Mouse (Mus musculus) liver, embryonic 16.5 days (tissue): ENCODE measurements around the gene Npb. TPM values are rescaled to one million over a fixed set of nuclear protein-coding genes. Genes with fewer than 3 reads are reported as not detected.
A peak's percentile ranks its signal among the peaks of the same experiment; 100 is the strongest.

Source experiments
- ATAC-seq: fragments of 200-750 bp; cut with Nextera tagmentation; 2 replicates; pipeline ENCODE4 v1.8.0; 2017; ENCODE audit warnings: low read depth, mild to moderate bottlenecking, moderate number of reproducible peaks, moderate library complexity
- H3K27ac ChIP-seq: fragments of 300-500 bp; sonication (generic); 2 replicates; pipeline ENCODE4 v1.5.1; 2014; ENCODE audit warnings: mild to moderate bottlenecking, low read length
- H3K27me3 ChIP-seq: fragments of 300-500 bp; sonication (generic); 2 replicates; pipeline ENCODE4 v1.6.1; 2014; ENCODE audit warnings: low read depth, low read length, mixed read lengths; ENCODE audit not compliant: control insufficient read depth, insufficient read depth
- H3K36me3 ChIP-seq: fragments of 300-500 bp; sonication (generic); 2 replicates; pipeline ENCODE4 v1.6.1; 2014; ENCODE audit warnings: mild to moderate bottlenecking; ENCODE audit not compliant: control insufficient read depth, insufficient read depth
- H3K4me1 ChIP-seq: fragments of 300-500 bp; sonication (generic); 2 replicates; pipeline ENCODE4 v1.6.1; 2014; ENCODE audit warnings: low read depth, low read length, mixed read lengths; ENCODE audit not compliant: control insufficient read depth
- H3K4me2 ChIP-seq: fragments of 300-500 bp; sonication (generic); 2 replicates; pipeline ENCODE4 v1.6.1; 2014; ENCODE audit warnings: low read depth, low read length, mixed read lengths
- H3K4me3 ChIP-seq: fragments of 300-500 bp; sonication (generic); 2 replicates; pipeline ENCODE4 v1.5.1; 2014; ENCODE audit warnings: low read depth, mild to moderate bottlenecking, low read length
- H3K9ac ChIP-seq: fragments of 300-500 bp; sonication (generic); 2 replicates; pipeline ENCODE4 v1.6.1; 2014; ENCODE audit warnings: low read depth, low read length
- H3K9me3 ChIP-seq: fragments of 300-500 bp; sonication (generic); replicated peaks from 2 replicates; pipeline ENCODE4 v1.6.1; 2016; ENCODE audit warnings: low read length; ENCODE audit not compliant: control insufficient read depth
- WGBS: fragments of 180-500 bp; shearing (Covaris S2); extraction: QIAGEN DNeasy Blood & Tissue Kit; methylation state at CpG from one replicate; pipeline ENCODE4 v1.1.7; 2014; ENCODE audit not compliant: insufficient replicate concordance; 5-methylcytosine and 5-hydroxymethylcytosine counted together
- polyA plus RNA-seq: library from polyadenylated mRNA; unstranded; fragments of >200 nt; fragmentation: Nextera tagmentation; extraction: Ambion mirVana; gene quantifications from 2 replicates; pipeline ENCODE4 v1.2.1, GENCODE M21; 2015

Gene Npb
- polyA plus RNA-seq, 1 experiment from 2014 or later = 16.4 TPM

DNA sequence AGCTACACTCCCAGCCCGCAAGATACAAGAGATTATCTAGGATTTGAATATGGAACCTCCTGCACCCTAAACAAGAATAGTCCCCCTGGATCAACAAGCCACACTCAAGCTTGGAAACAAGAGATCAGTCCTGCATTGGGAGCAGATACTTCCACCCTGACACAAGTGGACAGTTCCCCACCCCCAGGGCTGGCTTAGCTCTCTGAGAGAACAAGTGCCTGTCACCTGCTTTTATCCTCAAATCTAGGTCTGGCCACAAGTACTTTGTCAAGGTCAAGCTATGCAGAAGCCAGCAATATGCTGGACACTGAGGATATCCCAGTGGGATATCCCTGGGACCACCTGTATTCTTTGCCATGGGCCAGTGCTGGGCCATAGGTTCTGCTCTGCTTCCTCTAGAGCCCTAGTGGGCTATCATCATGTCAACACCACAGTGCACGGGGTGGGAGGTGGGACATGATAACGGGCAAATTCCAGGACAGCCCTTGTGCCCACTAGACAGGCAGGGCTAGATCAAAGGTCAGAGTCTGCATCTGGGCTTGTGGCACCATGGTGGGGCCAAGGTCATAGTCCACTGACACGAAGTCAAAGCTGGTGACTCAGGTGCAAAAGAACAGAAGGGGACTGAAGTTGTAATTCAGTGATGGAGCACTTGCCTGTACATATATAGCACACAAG is 8.5 kb downstream of the Npb start:
- Histone ChIP-seq H3K4me2 (peak overlapping the region; percentile 90), H3K27me3 (no peaks in the 10 kb centered on the region), H3K4me3 (peak overlapping the region; percentile 88), H3K27ac (peak overlapping the region; percentile 86), H3K36me3 (peaks cover 48% of the 10 kb centered on the region), H3K4me1 (peaks cover 32% of the 10 kb centered on the region), H3K9ac (peak overlapping the region; percentile 78), H3K9me3 (no peaks in the 10 kb centered on the region)
- peak; percentile 15 for ATAC-seq
- 32% methylated on average over 4 of the region's 4 CpGs for WGBS

DNA sequence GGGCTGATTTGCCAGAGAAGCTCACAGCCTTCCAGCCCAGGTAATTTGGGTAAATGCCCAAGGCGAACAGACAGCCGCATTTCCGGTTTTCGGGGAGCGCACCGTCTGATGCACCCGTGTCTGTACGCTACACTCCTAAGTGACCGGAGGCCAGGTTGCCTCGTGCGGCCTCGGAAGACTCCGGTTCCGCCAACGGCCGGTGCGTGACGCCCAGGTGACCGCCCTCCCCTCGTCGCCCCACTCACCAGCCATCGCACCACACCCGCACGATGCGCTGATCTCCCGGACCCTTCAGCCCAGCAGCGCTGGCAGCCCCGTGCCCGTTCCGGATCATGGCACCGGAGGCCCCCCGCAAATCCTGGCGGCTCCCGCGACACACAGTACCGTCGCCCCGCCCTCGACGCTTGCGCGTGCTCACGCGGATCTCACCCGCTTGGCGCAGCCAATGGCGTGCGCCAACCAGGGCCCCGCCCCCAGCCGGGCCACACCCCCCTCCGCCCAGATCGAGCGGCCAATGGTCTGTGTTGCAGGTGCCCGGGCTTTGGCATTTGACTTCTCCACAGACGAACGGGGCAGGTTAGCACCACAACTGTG is 9.3 kb downstream of the Npb start, which contains the start of gene Pcyt2:
Pcyt2 (minus strand) TSS at position 418 of the 594 bp plus-strand sequence.
- Histone ChIP-seq H3K9me3 (no peaks in the 10 kb centered on the region), H3K9ac (peak within 1 kb of the TSS; percentile 78), H3K4me1 (peaks cover 32% of the 10 kb centered on the region), H3K27ac (peak within 1 kb of the TSS; percentile 86), H3K4me3 (peak within 1 kb of the TSS; percentile 88), H3K4me2 (peak within 1 kb of the TSS; percentile 90), H3K36me3 (peaks cover 48% of the 10 kb centered on the region), H3K27me3 (no peaks in the 10 kb centered on the region)
- WGBS = under 1% methylated on average over 56 of the region's 56 CpGs
- peak; percentile 97 for ATAC-seq

DNA sequence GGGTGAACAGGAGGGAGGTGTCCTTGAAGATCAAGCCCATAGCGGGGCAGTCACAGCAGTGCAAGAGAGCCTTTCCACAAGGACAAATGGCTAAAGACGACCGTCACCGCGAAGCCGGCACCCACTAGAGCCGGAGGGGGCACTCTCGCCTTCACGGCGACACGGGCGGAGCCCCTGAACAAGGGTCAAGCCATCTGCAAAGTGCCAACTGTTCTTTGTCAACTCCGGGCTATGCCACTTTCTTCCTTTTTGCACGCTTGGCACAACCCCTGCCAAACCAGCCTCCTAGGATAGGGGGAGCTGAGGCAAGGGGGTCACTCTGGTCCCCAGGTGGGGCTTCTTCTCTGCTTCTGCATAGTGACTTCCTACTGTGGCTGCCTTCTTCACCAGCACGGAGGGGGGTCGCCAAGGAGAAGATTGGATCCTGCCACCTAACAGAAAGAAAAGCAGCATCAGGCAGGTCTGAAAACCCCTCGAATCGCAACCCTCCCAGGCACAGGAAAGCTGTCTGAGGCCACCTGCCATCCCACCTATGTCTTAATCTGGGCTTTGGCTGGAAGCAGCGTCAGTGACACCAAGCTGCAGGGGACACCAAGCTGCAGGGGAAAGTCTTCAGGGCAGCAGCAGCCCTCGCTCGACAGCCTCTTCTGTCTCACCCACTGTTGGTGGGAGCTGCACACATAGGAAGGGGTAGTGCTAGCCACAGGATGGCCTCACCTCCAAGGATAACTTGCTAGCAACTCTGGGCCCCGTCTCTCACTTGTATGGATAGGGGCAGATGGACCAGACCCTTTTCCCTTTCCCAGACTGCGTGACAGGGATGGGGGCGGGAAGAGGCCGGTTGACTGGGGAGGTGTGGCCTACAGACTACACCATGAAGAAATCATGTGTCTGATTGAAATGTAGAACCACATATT is 10.6 kb downstream of the Npb start:
- Histone ChIP-seq H3K27me3 (no peaks in the 10 kb centered on the region), H3K4me1 (peaks cover 38% of the 10 kb centered on the region), H3K36me3 (peaks cover 47% of the 10 kb centered on the region), H3K4me3 (no peak overlapping the region), H3K9ac (no peak overlapping the region; the same call in 1 of the 2 replicates), H3K27ac (peak overlapping the region; percentile 82), H3K4me2 (no peak overlapping the region), H3K9me3 (no peaks in the 10 kb centered on the region)
- WGBS = 88% methylated on average over 25 of the region's 25 CpGs
- no peak for ATAC-seq

DNA sequence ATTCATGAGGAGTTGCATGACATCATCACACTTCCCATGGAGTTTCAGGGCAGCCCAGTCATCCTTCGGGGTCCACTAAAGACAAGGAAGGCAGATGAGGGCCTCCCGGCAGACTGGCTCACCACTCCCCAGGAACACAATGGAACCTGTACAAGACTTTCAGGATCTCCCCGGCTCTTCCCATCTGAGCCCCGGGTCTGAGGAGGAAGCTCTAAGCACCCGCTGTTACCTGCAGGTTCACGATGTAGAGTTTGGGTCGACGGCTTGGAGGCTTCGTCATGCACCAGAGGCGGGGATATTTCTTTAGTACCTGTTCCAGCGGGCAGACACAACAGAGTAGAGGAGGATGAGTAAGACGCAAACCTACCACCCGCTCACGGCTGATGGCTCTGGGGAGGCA is 11.9 kb downstream of the Npb start:
- H3K4me3 ChIP-seq = no peak overlapping the region
- peaks cover 44% of the 10 kb centered on the region for H3K4me1 ChIP-seq
- H3K27me3 ChIP-seq = no peaks in the 10 kb centered on the region
- H3K27ac ChIP-seq = no peak overlapping the region
- H3K36me3 ChIP-seq = peaks cover 47% of the 10 kb centered on the region
- H3K9ac ChIP-seq = no peak overlapping the region
- ATAC-seq = no peak
- no peaks in the 10 kb centered on the region for H3K9me3 ChIP-seq
- 88% methylated on average over 14 of the region's 14 CpGs for WGBS
- H3K4me2 ChIP-seq = no peak overlapping the region

DNA sequence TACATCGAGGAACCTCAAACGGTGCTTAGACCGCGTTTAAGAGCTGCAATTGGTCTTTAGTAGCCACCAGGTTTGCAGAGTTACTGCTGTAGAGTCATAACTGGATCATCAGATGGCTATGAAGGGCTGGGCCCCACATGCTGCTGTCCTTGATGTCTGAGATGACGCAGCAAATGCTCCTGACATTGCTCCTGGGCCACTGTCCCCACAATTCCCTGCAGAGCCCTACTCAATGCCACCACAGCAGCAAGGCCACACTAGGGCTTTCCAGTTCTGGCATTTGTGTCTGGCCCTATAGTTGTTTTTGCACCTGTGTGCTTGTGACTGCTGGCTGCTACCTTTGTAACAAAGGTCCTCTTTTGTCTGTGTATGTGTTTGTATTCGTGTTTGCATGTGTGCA is 14.5 kb downstream of the Npb start:
- H3K4me1 ChIP-seq = peaks cover 48% of the 10 kb centered on the region
- 87% methylated on average over 6 of the region's 6 CpGs for WGBS
- H3K9me3 ChIP-seq = no peaks in the 10 kb centered on the region
- no peak overlapping the region for H3K4me3 ChIP-seq
- ATAC-seq = no peak
- no peak overlapping the region for H3K9ac ChIP-seq
- H3K4me2 ChIP-seq = no peak overlapping the region
- H3K36me3 ChIP-seq = peaks cover 49% of the 10 kb centered on the region
- H3K27me3 ChIP-seq = no peaks in the 10 kb centered on the region
- H3K27ac ChIP-seq = no peak overlapping the region

DNA sequence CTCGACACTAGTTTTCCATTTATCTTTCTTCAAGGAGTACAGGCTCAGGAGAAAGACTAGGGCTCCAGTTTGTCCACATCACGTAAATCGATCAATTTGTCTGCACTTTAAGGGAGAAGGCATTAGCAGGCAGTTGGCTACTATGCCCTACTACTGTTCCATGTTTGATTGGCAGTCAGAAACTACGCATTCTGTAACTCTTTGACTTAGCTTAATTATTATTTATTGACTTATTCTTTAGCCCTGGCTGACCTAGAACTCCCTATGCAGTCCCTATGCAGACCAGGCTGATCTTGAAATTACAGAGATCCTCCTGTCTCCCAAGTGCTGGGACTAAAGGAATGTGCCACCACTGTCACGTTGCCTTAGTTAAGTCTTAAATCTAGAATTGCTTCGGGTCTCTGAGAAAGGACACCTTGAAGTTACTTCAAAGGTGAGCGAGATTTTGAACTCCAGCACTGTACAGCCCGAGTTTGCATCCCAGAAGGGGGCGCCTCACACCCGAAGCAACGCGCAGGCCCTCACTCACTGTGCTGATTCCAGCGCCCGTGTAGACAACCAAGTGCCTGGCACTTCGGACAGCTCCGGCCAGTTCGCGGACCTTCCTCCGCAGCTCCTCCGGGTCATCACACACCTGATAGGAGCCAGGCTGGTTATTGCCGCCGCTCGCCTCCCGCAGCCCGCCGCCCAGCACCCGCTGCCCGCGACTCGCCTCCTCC is 15.8 kb downstream of the Npb start:
- H3K9me3 ChIP-seq = no peaks in the 10 kb centered on the region
- peak overlapping the region; percentile 79 for H3K4me2 ChIP-seq
- WGBS = 10% methylated on average over 29 of the region's 30 CpGs
- H3K9ac ChIP-seq = peak overlapping the region; percentile 91
- H3K27ac ChIP-seq = peak overlapping the region; percentile 92
- peak; percentile 80 for ATAC-seq
- peaks cover 42% of the 10 kb centered on the region for H3K36me3 ChIP-seq
- no peaks in the 10 kb centered on the region for H3K27me3 ChIP-seq
- peak overlapping the region; percentile 90 for H3K4me3 ChIP-seq
- H3K4me1 ChIP-seq = peaks cover 46% of the 10 kb centered on the region

DNA sequence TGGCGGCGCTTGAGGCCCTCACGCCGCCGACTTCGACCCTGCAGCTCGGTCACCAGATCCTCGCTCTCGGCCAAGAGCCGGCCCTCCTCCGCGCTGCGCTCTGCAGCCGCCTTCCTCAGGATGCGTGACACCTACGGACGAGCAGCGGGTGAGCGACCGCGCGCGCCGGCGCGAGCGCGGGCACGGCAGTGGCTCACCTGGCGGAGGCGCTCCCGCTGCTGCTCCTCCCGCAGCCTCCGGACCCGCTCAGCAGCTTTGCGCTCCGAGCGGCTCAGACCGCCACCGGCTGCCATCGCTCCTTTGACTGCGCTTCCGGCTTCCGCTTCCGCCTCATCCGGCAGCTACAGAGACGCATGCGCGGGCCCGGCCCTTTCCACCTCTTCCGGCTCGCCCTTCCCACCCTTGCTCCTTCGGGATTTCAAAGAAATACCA is 16.4 kb downstream of the Npb start:
- H3K4me3 ChIP-seq = peak overlapping the region; percentile 90
- H3K4me2 ChIP-seq = peak overlapping the region; percentile 79
- peaks cover 37% of the 10 kb centered on the region for H3K36me3 ChIP-seq
- H3K4me1 ChIP-seq = peaks cover 52% of the 10 kb centered on the region
- peak; percentile 62 for ATAC-seq
- H3K9ac ChIP-seq = peak overlapping the region; percentile 91
- peak overlapping the region; percentile 92 for H3K27ac ChIP-seq
- no peaks in the 10 kb centered on the region for H3K9me3 ChIP-seq
- WGBS = under 1% methylated on average over 51 of the region's 53 CpGs
- H3K27me3 ChIP-seq = no peaks in the 10 kb centered on the region

DNA sequence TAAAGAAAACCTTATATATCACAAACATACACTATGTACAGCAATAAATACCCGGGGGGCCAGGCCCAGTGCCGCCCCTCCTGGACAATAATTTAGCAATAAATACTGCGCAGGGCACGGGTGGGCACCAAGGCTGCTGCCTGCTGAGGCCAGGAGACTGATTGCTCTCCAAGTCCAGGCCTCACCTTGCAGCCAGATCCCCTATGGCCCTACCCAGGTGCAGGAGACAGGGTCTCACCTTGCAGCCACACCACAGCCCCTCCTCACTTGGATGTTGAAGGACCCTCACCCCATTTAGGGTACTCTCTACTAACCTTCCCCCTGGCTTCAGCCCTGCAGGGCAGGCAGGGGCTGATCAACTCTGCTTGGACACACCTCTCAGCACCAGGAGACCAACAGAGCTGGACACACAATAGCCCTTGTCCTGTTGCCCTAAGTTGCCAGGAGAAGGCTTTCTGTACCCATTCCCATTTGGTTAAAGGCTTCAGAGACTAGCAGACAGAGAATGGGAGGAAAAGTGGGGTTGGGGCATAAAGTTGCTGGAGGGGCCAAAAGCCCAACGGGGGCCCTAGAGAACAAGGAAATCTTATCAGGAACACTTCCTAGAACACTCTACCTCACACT is 17.0 kb downstream of the Npb start, which contains the start of gene Sirt7:
Sirt7 (minus strand) TSS at position 89 of the 624 bp plus-strand sequence.
- no peak for ATAC-seq
- WGBS = 9% methylated on average over 5 of the region's 5 CpGs
- peaks cover 32% of the 10 kb centered on the region for H3K36me3 ChIP-seq

More for the DNA sequence above, 17.0 kb downstream of the Npb start, which contains the start of gene Sirt7:
- Histone ChIP-seq H3K4me1 (peaks cover 57% of the 10 kb centered on the region), H3K27ac (peak within 1 kb of the TSS; percentile 92), H3K27me3 (no peaks in the 10 kb centered on the region), H3K4me3 (peak within 1 kb of the TSS; percentile 90), H3K9ac (peak within 1 kb of the TSS; percentile 91), H3K4me2 (peak within 1 kb of the TSS; percentile 79), H3K9me3 (no peaks in the 10 kb centered on the region)
